Mouse (Mus musculus): ENCODE data around the gene Npdc1.

Npdc1 gene

DNA sequence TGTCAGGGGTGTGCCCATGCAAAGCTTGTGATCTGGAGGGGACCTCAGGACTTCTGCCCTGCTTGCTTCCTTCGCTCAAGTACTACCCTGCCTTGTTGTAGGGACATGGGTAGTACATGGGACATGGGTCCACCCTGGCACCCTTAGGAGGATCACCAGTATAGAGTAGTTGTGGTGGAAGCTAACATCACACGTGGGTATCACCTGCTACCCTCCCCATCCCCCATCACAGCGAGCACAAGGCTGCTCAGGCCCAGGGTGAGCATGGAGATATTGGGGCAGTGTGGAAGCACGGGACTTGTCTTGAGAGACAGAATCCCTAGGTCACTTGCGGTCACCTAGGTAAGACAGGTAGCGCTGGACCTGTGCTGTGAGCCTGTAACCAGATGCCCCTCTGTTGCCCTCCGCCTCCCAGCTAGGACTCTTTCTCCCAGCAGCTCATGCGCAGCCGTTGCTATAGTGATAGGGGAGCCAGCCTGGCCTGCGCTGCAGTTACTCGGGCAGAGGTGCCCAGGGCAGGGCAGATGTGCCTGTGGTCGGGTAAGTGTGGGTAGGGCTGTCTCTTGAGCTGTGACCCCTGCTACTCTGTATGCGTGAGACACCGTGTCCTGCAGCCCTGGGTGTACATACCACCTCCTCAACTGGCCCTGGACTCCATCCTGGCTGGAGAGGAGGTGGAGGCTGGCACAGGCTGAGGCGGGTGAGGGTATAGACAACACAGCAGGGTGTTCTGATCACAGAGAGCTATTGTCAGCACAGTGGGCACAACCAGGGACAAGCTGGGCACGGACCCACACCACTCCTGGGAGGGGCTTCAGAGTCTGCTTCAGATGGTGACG, 31.5 kb downstream of the Npdc1 start:
- DNase-seq: no peak

DNA sequence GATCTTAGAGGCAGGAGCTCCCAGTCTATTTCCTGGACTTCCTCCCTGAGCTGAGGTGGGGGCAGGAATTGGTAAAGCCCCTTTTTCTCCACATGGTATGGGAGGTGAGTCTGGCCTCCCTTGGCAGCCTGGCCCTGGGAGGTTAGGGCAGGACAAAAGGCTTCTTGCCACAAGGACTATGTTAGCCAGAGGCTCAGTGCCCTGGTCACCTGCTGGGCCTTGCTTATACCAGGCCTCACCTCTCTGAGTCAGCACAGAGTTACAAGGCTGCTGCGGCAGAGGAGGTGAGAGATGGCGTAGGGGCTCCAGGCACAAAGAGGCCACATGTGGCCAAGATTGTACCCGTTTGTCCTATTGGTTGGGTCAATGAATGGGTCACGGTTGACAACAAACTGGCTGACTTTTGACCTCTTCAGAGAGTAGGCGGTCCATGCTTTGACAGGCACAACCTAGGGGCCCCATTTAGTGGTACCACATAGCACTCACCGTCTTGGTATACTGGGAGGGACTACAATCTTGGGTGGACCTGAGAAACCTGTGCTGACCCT, 32.2 kb downstream of the Npdc1 start:
- no peak for DNase-seq

DNA sequence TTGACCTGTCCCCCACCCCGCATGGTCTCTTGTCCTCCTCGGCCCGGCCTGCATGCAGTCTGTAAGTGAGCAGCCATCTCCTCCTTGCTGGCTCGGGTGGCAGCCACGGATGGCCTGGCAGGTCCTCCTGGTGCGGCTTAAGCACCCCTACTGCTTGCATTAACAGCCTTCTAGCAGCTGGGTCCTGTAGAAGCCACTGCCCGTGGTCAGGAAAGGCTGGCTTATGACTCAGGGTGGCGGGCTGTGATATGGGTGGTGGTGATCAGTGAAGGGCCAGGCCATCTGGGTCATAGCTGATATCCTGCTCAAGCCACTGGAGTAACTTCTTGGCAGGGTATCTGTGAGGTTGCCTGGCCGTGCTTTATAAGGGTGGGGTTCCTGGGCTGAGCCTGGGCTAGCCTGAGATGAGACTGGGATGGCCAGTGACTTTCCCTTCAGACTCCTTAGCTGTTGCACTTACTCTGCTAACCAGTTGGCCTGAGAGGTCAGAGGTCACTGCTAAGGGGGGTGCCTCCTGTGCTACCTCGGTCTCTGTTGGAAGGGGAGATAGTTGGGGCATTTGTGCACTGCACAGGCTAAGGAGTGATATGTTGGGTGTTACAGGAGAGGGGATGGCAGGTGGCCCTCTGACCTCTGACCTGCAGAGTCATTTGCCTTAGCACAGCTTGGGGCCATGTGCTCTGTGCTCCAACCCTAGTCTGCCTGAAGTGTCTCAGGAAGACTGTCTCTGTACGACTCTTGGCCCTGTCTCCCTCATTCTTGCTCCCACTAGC, 33.4 kb downstream of the Npdc1 start:
- no peak for DNase-seq

DNA sequence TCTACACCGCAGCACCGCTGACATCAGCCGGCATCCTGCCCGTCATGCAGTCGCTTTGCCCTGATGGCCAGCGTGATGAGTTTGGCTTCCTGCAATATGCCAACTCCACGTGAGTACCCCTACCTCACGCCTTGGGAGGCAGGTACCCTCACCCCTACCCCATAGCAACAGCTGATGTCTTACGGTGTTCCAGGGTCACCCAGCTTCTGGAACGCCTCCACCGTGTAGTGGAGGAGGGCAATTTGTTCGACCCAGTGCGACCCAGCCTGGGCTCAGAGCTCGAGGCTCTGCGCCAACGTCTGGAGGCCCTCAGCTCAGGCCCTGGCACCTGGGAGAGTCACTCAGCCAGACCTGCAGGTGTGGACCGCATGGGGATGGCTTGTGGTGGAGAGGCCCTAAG, 34.0 kb downstream of the Npdc1 start:
- no peak for DNase-seq

DNA sequence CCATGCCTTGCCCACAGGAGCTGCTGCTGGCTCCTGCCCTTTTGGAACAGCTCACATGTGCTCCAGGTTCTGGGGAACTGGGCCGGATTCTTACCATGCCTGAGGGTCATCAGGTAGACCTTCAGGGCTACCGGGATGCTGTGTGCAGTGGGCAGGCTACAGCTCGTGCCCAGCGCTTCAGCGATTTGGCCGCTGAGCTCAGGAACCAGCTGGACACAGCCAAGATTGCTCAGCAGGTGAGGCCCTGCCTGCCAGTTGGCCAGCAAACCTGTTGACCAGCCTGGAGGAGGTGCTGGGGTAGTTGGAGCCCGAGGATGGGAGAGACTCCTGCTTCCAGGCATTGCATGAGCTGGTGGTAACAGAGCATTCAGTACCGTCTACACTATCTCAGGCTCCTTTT, 35.1 kb downstream of the Npdc1 start:
- DNase-seq: no peak

DNA sequence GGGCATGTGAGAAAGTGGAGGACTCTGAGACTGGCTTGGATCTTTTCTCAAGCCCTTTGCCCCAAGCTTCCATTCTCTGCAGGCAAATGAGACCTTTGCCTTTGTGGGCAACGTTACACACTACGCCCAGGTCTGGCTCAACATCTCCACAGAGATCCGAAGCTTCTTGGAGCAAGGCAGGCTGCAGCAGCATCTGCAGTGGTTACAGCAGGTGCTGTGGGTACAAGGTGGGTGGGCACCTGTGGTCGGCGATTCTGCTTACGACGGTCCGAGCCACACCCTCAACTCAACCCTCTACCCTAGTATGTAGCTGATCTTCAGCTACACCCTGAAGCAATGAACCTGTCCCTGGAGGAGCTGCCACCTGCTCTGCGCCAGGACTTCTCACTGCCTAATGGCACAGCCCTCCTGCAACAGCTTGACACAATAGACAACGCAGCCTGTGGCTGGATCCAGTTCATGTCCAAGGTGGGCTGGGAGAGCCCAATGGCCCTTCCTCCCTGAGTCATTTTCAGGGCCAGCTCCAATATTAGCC, 37.2 kb downstream of the Npdc1 start:
- DNase-seq: no peak

DNA sequence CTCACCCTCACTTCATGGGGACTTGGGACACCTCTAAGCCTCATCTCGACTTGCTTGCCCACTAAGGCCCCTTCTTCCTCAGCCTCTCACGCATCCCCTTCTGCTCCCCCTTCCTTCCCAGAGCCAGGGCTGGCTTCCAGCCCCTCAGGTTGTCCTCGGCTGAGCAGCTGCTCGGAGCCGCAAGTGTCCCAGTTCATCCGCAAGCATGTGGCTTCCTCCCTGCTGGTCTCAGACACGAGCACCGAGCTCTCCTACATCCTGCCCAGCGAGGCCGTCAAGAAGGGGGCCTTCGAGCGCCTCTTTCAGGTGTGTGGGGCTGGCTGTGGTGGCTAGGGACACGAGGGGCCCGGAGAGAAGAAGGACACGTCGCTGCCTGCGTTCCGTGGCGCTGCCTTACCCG, 41.9 kb downstream of the Npdc1 start:
- no peak for DNase-seq

DNA sequence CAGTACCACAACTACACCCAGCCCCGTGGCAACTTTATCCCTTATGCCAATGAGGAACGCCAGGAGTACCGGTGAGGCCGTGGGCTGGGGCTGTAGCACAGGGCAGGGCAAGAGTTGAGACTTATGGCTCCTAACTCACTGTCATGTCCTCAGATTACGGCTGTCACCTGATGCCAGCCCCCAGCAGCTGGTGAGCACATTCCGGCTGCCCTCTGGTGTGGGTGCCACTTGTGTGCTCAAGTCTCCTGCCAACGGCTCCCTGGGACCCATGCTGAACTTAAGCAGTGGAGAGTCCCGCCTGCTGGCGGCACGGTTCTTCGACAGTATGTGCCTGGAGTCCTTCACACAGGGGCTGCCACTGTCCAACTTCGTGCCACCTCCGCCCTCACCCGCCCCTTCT, 43.5 kb downstream of the Npdc1 start:
- no peak for DNase-seq

DNA sequence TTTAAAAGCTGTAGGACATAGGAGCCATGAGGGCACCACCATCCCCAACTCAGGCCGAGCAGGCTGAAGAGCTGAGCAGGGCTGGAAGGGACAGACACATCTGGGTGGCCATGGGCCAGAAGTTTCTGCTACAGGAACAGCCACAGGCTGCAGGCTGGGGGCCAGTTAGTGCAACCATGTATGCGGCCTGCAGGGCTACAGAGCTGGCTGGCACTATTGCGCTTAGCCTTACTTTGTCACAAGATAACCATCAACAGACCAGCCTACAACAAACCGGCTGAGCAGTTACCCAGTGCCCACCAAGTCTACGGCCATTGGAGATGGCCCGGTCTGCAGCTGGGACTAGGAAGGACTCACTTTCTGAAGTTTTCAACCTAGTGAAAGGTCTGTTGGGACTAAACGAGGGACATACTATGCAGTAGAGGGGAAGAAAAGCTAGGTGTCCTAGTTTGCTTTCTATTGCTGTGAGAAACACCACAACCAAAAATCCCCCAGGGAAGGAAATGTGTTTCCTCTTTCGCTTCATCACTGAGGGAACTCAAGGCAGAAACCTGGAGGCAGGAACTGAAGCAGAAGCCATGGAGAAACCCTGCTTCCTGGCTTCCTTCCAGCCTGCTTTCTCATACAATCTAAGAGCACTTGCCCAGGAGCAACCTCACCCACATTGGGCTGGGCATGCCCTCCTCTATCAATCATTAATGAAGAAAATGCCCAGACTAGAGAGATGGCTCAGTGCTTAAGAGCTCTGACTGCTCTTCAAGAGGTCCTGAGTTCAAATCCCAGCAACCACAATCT, 51.9 kb downstream of the Npdc1 start:
- peak; percentile 46 for DNase-seq

DNA sequence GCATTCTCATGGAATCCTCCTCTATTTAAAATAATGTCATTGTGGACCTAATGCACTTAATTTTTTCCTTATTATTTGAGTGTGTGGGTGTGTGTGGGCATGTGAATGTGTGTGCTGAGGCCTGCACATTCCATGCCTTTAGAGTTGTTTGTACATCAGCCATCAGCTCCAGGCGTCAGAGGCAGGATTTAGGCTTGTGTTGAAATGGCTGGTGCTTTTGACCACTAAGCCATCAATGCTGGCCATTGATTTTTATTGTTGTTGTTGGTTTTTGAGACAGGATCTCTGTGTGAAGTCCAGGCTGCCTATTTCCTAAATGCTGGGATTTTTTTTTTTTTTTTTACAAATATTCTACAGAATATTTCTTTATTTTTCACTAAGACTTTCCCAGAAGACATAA, 53.8 kb downstream of the Npdc1 start:
- no peak for DNase-seq

DNA sequence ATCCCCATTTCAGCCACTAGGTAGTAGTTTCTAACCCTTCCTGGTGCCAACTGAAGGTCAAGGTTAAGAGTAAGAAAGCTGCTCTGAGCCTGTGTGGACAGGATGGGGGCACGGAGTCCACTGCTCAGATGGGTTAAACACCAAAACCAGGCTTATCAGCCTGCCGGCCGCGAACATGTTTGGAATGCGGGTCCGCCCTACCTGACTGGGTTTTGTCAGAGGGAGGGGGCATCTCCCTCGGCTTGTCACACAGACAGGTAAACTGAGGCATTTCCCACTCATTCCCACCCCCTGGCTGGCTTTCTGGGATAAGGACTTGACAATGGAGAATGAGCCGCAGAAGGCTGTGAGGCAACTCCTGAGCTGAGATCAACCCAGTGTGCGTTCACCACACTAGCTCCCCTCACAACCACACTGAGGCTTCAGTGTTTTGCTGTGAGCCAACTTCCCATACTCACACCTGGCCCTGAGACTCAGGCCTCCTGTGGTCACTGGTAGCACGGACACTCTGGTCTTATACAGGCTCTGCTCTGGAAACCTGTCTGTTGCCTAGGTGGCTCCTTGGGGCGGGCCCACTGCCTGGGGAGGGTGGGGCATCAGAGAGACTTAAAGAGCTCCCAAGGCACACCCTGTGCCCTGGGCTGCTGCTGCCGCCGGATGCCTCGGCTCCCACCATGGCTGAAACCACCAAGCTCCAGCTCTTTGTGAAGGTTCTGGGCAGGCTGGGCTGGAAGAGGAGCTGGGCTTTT, 57.2 kb downstream of the Npdc1 start, which contains the start of gene Clic3:
Gene Clic3 (plus strand): TSS at position 634 of the 749 bp plus-strand sequence.
- DNase-seq: peak; percentile 89

DNA sequence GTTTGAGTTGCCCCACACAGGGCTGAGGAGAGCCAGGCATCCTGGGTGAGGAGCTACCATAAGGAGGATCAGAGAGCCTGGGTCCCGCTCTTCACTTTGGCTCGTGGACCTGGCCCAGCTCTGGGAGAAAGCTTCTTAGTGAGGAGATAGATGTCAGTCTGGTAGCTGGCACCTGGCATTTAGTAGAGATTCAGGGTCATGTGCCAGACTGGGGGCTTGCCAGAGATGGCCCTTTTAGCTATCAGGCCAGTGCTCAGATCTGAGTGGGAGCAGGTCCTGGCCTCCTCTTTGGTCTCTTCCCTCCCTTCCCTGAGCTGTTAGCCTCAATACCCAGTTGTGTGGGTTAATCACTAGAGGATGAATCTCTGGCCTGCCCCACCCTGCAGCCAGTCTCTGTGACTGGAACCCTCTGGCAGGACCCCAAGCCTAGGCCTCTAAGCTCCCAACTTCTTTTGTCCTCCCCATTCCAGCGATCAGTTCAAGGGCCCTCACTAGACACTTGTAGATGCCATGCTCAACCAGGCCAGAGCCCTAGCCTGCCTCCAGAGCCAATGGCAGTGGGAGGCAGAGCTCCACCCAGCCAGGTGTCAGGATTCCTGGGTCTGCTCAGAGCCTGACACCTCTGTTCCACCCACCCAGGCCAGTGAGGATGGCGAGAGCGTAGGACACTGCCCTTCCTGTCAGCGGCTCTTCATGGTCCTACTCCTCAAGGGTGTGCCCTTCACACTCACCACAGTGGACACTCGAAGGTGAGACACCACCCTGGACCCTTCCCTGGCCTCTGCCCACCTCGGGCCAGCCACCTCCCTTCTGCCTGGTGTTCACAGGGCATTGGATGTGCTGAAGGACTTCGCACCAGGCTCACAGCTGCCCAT, 58.1 kb downstream of the Npdc1 start:
- DNase-seq: peak; percentile 86

DNA sequence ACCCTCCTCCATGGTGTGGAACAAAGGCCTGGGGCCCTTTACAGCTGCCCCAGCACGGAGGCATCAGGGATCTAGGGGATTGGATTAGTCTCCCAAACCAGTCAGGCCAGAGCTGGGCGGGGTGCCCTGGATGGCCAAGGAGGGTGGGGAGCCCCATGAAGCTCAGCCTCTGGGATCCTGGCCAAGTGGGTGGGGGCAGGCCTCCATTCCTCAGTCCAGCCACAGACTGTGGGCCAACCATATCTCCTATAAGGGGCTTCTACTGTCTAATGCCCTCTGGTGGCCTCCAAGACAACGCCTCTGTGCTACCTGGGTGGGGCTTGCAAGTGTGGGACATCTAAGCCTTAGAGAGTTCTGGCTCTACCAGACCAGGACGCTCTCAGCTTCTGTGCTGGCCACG, 59.8 kb downstream of the Npdc1 start:
- DNase-seq: peak; percentile 81

Measured in lung, postnatal 36 days (tissue).